Mouse (Mus musculus) spleen, adult 18-20 months (tissue): ENCODE results near the gene Rnf34.
A peak's percentile ranks its signal among the peaks of the same experiment; 100 is the strongest.

Source experiments
- DNase-seq, 2 experiments: peaks; one replicate each; pipeline ENCODE4 v3.0.0; 2022; ENCODE audit warnings: mixed read lengths in 2 of 2

The Rnf34 gene

GRCm38 (mm10) chr5:122849521-122850318 is at the start of gene Rnf34:
TSS of gene Rnf34 (plus strand) at chr5:122850048.
- peak; percentile 93 to 97 for DNase-seq

GRCm38 (mm10) chr5:122800345-122801010 is 49.4 kb upstream of the Rnf34 start:
- no peak for DNase-seq

- DNase-seq = no peak
These were observed 48.2 kb upstream of the Rnf34 start for GRCm38 (mm10) chr5:122801684-122802083.

GRCm38 (mm10) chr5:122802706-122803105 is 47.1 kb upstream of the Rnf34 start:
- DNase-seq = no peak

GRCm38 (mm10) chr5:122805503-122805902 is 44.3 kb upstream of the Rnf34 start:
- DNase-seq = no peak

GRCm38 (mm10) chr5:122811364-122812079 is 38.3 kb upstream of the Rnf34 start:
- peak; percentile 55 to 76 for DNase-seq

GRCm38 (mm10) chr5:122812699-122813098 is 37.1 kb upstream of the Rnf34 start:
- DNase-seq = no peak

GRCm38 (mm10) chr5:122820777-122821523 is 28.9 kb upstream of the Rnf34 start, which contains the start of gene Anapc5:
TSS of gene Anapc5 (minus strand) at chr5:122821339.
- DNase-seq = peak; percentile 85 to 95

GRCm38 (mm10) chr5:122821524-122821885 is 28.3 kb upstream of the Rnf34 start:
- DNase-seq = no peak

- DNase-seq = no peak
These were observed 27.4 kb upstream of the Rnf34 start for GRCm38 (mm10) chr5:122822441-122822840.

- DNase-seq = no peak
These were observed 25.9 kb upstream of the Rnf34 start for GRCm38 (mm10) chr5:122823976-122824375.

GRCm38 (mm10) chr5:122824450-122824849 is 25.4 kb upstream of the Rnf34 start:
- no peak for DNase-seq

- DNase-seq = no peak
These were observed 24.7 kb upstream of the Rnf34 start for GRCm38 (mm10) chr5:122825099-122825498.

- DNase-seq = no peak
These were observed 17.3 kb upstream of the Rnf34 start for GRCm38 (mm10) chr5:122832536-122832935.

- DNase-seq = no peak
These were observed 16.9 kb upstream of the Rnf34 start for GRCm38 (mm10) chr5:122832996-122833395.

- DNase-seq = no peak
These were observed 8.7 kb upstream of the Rnf34 start for GRCm38 (mm10) chr5:122841126-122841525.

- no peak for DNase-seq
These were observed 6.0 kb upstream of the Rnf34 start for GRCm38 (mm10) chr5:122843799-122844198.

GRCm38 (mm10) chr5:122850319-122851002 is 613 bp downstream of the Rnf34 start:
- no peak for DNase-seq

- DNase-seq = no peak
These were observed 2.8 kb downstream of the Rnf34 start for GRCm38 (mm10) chr5:122852611-122853010.

- no peak for DNase-seq
These were observed 6.0 kb downstream of the Rnf34 start for GRCm38 (mm10) chr5:122855858-122856257.

- no peak for DNase-seq
These were observed 13.2 kb downstream of the Rnf34 start for GRCm38 (mm10) chr5:122863053-122863452.

GRCm38 (mm10) chr5:122872626-122873025 is 22.8 kb downstream of the Rnf34 start:
- DNase-seq = no peak
